Mouse (Mus musculus) olfactory bulb, adult 2 months (tissue): Measurements from ENCODE around the gene Pqlc2.

Experiments used
- CTCF ChIP-seq: fragments of 200-500 bp; IDR thresholded peaks from 2 replicates; pipeline ENCODE4 v1.5.1; 2012; ENCODE audit warnings: low read depth, mild to moderate bottlenecking, low read length, moderate library complexity; ENCODE audit not compliant: insufficient read depth
- POLR2A ChIP-seq: fragments of 200-500 bp; IDR thresholded peaks from 2 replicates; pipeline ENCODE4 v1.6.1; 2012; ENCODE audit warnings: mild to moderate bottlenecking, low read depth, low read length, moderate library complexity; ENCODE audit not compliant: insufficient read depth

DNA sequence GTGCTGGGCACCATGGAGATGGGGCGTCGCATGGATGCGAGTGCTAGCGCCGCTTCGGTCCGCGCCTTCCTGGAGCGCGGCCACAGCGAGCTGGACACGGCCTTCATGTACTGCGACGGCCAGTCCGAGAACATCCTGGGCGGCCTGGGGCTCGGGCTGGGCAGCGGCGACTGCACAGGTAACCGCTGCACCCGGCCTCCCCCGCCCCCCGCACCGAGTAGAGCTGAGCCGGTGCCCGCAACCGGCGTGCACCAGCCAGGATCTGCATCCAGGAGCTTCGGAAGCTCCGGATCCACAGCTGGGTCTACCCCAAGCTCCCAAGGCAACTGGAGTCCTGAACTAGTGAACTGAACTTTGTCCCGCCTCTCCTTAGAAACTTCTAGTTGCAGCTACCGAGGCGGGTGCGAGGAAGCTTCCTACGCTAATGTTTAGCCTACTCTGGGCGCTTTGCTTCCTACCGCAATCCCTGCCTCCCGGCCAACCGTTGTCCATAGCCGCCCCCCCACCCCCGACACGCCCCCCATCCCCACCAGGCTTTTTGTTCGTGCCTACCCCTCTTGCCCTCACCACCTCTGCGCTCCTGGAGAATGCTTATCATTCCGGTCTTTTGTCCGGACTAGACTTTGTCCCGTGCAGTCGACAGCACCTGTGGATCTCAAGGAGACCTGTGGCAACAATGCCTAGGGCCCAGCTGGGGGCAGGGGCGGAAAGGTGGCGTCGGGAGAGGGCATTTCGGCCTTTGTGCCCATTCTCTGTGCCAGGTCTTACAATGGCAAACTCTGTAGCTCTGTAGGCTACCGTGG is 592 bp upstream of the Pqlc2 start:
- no peak for TF ChIP-seq CTCF
- TF ChIP-seq POLR2A, result no peak
